Mouse (Mus musculus): ENCODE measurements at regions not wholly inside any gene's neighbourhood (a gene's known extent, or its start where the extent isn't known, plus 50 kb on each side); places are given as distances from the start of the nearest gene placed in this dataset.

- intact Hi-C loops (cut with DNase I) = no loop called here
- DNase-seq = no peak
These were observed 434.9 kb downstream of the Rnf144b start for GRCm38 (mm10) chr13:47557196-47557974.

DNA sequence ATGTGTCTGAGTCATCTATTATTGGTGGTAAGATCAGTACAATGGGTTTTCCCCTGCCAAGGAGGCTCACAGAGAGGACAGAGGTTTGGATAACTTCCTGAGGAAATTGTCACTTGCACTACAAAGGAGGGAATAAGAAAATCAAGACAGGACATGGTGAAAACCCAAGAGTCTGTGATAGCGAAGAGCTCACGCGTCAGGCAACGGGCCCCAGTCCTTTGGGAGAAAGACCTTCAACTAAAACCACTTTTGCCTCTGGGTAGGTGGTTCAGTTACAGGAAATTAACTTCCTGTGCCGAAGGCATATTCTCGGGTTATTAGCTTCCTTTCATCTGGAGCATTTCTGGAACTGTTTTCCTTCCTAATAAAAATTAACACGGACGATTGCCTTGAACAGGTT is 440.4 kb downstream of the Rnf144b start:
- DNase-seq = no peak
- intact Hi-C loops (cut with DNase I) = loop anchor here (10.0 kb wide), 1 partner anchor 208 kb away; no protein-coding TSS in a partner anchor

GRCm38 (mm10) chr13:47576516-47576915 is 454.1 kb downstream of the Rnf144b start:
- no peak for DNase-seq
- intact Hi-C loops (cut with DNase I) = loop anchor here (10.0 kb wide), 1 partner anchor 888 kb away; no protein-coding TSS in a partner anchor

DNA sequence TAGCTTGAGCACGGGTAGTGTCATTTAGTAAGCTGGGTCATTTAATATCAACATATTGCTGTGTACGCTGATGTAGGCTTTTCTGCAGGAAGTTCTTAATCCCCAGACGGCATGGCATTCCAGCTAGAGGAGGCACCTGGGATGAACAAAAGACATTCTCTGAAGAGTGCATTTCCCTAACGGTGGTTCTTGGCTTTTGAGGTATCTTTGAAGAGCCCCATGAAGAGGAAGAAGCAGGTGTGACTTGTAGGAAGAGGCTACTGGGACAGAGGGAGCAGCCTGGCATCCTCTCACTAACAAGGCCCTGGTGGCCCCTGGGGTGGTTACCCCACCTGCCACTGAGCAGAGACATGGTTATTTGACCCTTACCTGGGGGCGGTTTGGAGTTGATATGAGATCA is 457.7 kb downstream of the Rnf144b start:
- no peak for DNase-seq
- intact Hi-C loops (cut with DNase I) = no loop called here

DNA sequence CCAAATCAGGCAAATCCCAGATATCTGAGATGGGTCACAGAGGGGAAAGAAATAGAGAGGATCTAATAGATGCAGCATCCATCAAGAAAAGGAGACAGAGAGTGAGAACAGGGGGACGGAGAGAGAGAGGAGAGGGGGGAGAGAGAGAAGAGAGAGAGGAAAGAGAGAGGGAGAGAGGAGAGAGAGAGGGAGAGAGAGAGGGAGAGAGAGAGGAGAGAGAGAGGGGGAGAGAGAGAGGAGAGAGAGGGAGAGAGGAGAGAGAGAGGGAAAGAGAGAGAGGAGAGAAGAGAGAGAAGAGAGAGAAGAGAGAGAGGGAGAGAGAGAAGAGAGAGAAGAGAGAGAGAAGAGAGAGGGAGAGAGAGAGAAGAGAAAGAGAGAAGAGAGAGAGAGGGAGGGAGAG is 462.7 kb downstream of the Rnf144b start:
- no peak for DNase-seq
- intact Hi-C loops (cut with DNase I) = no loop called here

DNA sequence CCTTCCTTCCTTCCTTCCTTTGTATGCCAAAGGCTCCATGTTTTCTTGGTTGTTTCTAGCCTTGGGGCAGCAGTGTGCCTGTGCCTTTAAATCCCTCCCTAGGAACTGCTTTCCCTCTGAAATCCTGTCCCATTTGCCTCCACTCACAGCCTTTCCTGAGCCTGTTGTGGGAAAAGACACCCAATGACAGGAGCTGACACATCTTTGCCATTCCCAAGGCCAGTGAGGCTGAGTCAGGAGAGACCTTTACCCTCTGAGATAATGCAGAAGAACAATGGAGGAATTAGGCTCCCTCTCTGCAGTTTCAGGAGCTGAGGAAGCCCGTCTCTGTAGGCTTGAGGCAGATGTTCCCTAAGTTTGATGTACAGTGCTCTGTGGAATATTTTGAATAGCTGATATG is 480.2 kb downstream of the Rnf144b start:
- no peak for DNase-seq
- intact Hi-C loops (cut with DNase I) = no loop called here

GRCm38 (mm10) chr13:47611439-47611838 is 489.0 kb downstream of the Rnf144b start:
- DNase-seq = no peak
- intact Hi-C loops (cut with DNase I) = no loop called here

- DNase-seq = no peak
- intact Hi-C loops (cut with DNase I) = no loop called here
These were observed 514.2 kb downstream of the Rnf144b start for GRCm38 (mm10) chr13:47636511-47637103.

- DNase-seq = no peak
- intact Hi-C loops (cut with DNase I) = no loop called here
These were observed 519.9 kb downstream of the Rnf144b start for GRCm38 (mm10) chr13:47642341-47642740.

DNA sequence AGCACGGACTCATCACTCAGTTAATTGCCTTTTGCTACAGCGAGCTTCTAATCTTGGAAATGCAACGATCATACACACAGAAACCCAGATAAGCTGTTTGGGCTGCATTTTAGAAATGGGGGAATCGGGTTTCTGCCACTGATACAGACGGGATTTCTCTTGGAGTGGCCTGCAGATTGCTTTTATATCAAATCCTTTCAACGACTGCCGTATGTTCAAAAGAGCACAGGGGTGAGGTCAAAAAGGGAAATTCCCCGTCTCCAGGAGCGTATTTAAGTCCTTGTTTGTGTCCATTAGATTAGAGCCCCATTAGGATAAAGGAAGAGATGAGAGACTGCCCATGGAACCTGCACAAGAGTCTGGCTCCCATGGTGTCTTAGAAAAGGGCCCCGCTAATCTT is 522.6 kb downstream of the Rnf144b start:
- intact Hi-C loops (cut with DNase I) = no loop called here
- DNase-seq = no peak

GRCm38 (mm10) chr13:47647693-47648092 is 525.2 kb downstream of the Rnf144b start:
- intact Hi-C loops (cut with DNase I) = no loop called here
- no peak for DNase-seq

- intact Hi-C loops (cut with DNase I) = no loop called here
- DNase-seq = peak in 1 of 2 experiments; percentile 5
These were observed 527.6 kb downstream of the Rnf144b start for GRCm38 (mm10) chr13:47650093-47650492.

GRCm38 (mm10) chr13:47666470-47666869 is 544.0 kb downstream of the Rnf144b start:
- DNase-seq = no peak
- intact Hi-C loops (cut with DNase I) = no loop called here

DNA sequence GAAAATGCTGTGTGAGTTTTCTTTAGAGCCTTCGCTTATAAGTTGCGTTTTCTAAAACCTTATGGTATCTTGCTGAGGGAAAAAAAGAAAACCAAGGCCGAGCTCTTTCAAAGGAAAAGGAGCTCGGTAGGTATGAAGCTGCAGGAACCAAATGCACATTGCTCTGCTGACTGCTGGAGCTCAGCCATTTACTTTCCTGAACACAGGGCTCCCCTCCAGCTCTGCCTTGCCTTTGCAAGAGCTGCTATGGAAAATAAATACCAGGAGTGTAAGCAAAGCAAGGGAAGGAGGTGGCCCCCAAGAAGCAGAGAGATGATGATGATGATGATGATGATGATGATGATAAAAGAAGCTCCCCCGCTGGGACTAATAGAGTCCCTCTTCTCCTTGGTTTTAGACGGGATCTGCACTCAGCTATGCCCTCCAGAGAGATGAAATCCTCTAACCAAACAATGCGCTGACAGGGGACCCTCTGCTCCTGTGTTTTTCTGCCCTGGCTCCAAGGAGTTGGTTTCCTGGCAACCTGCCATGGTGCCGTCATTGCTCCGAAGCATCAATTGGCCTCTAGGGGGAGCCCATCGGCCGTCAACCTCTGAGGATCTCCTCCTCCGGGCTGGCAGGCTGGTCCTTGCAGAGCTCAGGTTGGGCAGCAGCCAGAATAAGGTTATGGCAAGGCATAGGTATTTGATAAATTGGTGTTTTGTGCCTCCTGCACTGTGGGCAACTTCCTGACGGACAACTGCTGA is 544.7 kb downstream of the Rnf144b start:
- intact Hi-C loops (cut with DNase I) = loop anchor here (1.0 kb wide), 2 partner anchors 606 to 797 kb away; no protein-coding TSS in a partner anchor
- DNase-seq = peak; percentile 85 to 91

- intact Hi-C loops (cut with DNase I) = no loop called here
- no peak for DNase-seq
These were observed 565.7 kb downstream of the Rnf144b start for GRCm38 (mm10) chr13:47688131-47688530.

GRCm38 (mm10) chr13:47693815-47694214 is 567.2 kb upstream of the Id4 start:
- DNase-seq = no peak
- intact Hi-C loops (cut with DNase I) = no loop called here

GRCm38 (mm10) chr13:47695877-47696276 is 565.2 kb upstream of the Id4 start:
- no peak for DNase-seq

DNA sequence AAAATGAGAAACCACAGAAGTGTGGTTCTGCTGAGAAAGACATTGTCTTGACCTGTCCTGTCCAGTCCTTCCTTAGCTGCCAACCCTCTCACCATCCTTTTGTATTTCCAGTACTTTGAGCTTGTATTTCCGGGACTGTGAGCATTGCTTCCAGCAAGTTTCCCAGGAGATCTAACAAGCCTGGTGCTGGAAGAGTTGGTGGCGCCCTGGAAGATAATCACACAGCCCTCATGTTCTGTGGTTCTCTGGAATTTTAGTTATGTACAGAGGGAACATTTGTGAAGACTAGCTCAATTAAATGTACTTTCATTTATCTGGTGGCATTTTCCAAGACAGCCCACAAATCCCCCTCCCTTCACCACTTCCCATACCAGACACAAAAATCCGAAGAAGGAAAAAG is 560.5 kb upstream of the Id4 start:
- intact Hi-C loops (cut with DNase I) = no loop called here
- DNase-seq = no peak

More at GRCm38 (mm10) chr13:47695877-47696276, 565.2 kb upstream of the Id4 start:
- intact Hi-C loops (cut with DNase I) = no loop called here

DNA sequence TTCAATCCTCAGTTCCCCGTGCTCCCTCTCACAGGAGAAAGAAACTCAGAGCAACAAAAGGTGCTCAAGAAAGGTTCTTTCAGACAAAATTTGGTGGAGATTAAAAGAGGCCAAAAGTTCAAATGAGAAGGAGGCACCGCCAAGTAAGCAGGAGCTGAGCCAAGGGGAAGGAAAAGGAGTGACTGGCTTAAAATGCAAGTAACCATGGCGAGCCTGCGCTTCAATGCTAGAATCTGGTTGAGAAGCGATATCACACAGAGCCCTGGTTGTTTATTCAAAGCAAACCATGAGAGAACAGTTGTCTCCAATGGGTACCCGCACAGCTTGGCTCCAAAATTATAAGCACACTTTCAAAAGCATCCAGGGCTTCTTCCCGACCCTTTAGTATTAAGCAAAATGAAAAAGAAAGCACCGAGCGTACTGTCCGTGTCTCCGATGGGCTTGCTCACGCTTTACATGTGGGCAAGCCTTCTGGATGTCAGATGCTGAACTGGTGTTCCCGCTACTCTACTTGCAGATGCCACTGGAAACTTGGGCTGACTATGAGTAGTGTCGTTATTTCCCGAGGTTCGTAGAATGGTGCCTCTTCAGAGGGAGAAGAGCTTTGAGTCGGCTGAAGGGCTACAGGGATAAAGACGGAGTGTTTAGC is 552.9 kb upstream of the Id4 start:
- intact Hi-C loops (cut with DNase I) = no loop called here
- peak in 1 of 2 experiments; percentile 4 for DNase-seq

GRCm38 (mm10) chr13:47709323-47709722 is 551.7 kb upstream of the Id4 start:
- intact Hi-C loops (cut with DNase I) = no loop called here

DNA sequence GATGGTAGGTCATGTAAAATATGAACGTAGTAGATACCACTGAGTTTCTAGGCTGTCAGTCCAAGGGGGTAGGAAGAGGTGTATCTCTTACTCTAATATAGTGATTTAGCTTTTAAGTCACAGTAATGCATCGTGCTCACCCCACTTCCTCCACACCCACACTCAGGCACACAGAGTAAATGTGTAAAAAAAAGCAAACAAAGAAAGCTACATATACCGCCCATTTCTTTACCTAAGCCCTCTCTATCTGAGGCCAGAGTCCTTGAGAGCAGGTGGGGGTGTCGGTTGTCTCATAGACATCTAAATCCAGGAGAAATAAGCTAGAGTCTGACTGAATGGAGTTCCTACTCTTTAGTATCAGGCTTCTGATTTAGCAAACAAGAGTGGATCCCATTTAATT is 548.5 kb upstream of the Id4 start:
- no peak for DNase-seq
- intact Hi-C loops (cut with DNase I) = no loop called here

More at GRCm38 (mm10) chr13:47709323-47709722, 551.7 kb upstream of the Id4 start:
- no peak for DNase-seq

Data from heart, postnatal 36 days (tissue).